Mouse (Mus musculus) MEL (cell line): ENCODE results near the gene Plp1. TPM values are rescaled to one million over a fixed set of nuclear protein-coding genes. Genes with fewer than 3 reads are reported as not detected.

Experiments used
- DNase-seq: peaks from one replicate; pipeline ENCODE4 v3.0.0; 2011; ENCODE audit warnings: low read depth, low spot score
- H3K27ac ChIP-seq: 2 replicates; pipeline ENCODE4 v1.5.1; 2012; ENCODE audit warnings: low read depth, mild to moderate bottlenecking, control low read depth, low read length, moderate library complexity; ENCODE audit not compliant: control insufficient read depth
- H3K27me3 ChIP-seq, 2 experiments: fragments of 150-350 bp in 1 of 2; sonication (generic) in 1 of 2; 2 replicates each; pipeline ENCODE4 v1.6.1; 2012; ENCODE audit warnings: low read length in 2 of 2, mild to moderate bottlenecking in 2 of 2, improper control_type of control experiment in 1 of 2, moderate library complexity in 1 of 2; ENCODE audit not compliant: insufficient read depth in 2 of 2, control insufficient read depth in 1 of 2
- H3K36me3 ChIP-seq, 2 experiments: 2 replicates each; pipeline ENCODE4 v1.6.1; 2012 to 2014; ENCODE audit warnings: low read length in 2 of 2, improper control_type of control experiment in 1 of 2, inconsistent platforms in 1 of 2, mild to moderate bottlenecking in 1 of 2; ENCODE audit not compliant: insufficient read depth in 2 of 2, control insufficient read depth in 1 of 2
- H3K4me1 ChIP-seq, 2 experiments: fragments of 150-350 bp in 1 of 2; sonication (generic) in 1 of 2; 2 replicates each; pipeline ENCODE4 v1.6.1; 2012; ENCODE audit warnings: low read length in 2 of 2, improper control_type of control experiment in 1 of 2, mild to moderate bottlenecking in 1 of 2; ENCODE audit not compliant: insufficient read depth in 2 of 2, control insufficient read depth in 1 of 2
- H3K4me3 ChIP-seq, 2 experiments: fragments of 150-350 bp in 1 of 2; sonication (generic) in 1 of 2; 2 replicates each; pipeline ENCODE4 v1.5.1; 2012; ENCODE audit warnings: low read depth in 2 of 2, low read length in 2 of 2, mild to moderate bottlenecking in 2 of 2, moderate library complexity in 2 of 2, control low read depth in 1 of 2, improper control_type of control experiment in 1 of 2; ENCODE audit not compliant: control insufficient read depth in 1 of 2, insufficient read depth in 1 of 2
- H3K79me2 ChIP-seq: 2 replicates; pipeline ENCODE4 v1.6.1; 2012; ENCODE audit warnings: mild to moderate bottlenecking, low read length, moderate library complexity; ENCODE audit not compliant: control insufficient read depth, poor library complexity, insufficient read depth
- H3K9ac ChIP-seq: 2 replicates; pipeline ENCODE4 v1.6.1; 2012; ENCODE audit warnings: low read depth, mild to moderate bottlenecking, control low read depth, low read length, moderate library complexity; ENCODE audit not compliant: control insufficient read depth, poor library complexity, severe bottlenecking
- H3K9me3 ChIP-seq: fragments of 150-350 bp; sonication (generic); replicated peaks from 2 replicates; pipeline ENCODE4 v1.6.1; 2012; ENCODE audit warnings: mild to moderate bottlenecking, low read length, improper control_type of control experiment, moderate library complexity; ENCODE audit not compliant: insufficient read depth
- CHD1 ChIP-seq: IDR thresholded peaks from 2 replicates; pipeline ENCODE4 v1.6.1; 2012; ENCODE audit warnings: low read depth, mild to moderate bottlenecking, inconsistent platforms, low read length, improper control_type of control experiment
- CTCF ChIP-seq, 3 experiments: IDR thresholded peaks in 2 of 3; conservative IDR thresholded peaks in 1 of 3; 2 replicates each; pipeline ENCODE4 v1.5.1; 2011 to 2012; ENCODE audit warnings: low read length in 3 of 3, low read depth in 2 of 3, mild to moderate bottlenecking in 2 of 3, improper control_type of control experiment in 1 of 3, inconsistent platforms in 1 of 3, mixed read lengths in 1 of 3, moderate library complexity in 1 of 3; ENCODE audit not compliant: control insufficient read depth in 1 of 3, insufficient read depth in 1 of 3, poor library complexity in 1 of 3, severe bottlenecking in 1 of 3
- E2F4 ChIP-seq: IDR thresholded peaks from 2 replicates; pipeline ENCODE4 v1.6.1; 2011; ENCODE audit warnings: low read depth, low read length, improper control_type of control experiment, borderline replicate concordance
- EP300 ChIP-seq, 2 experiments: IDR thresholded peaks; 2 replicates each; pipeline ENCODE4 v1.6.1; 2011; ENCODE audit warnings: improper control_type of control experiment in 2 of 2, low read length in 2 of 2, low read depth in 1 of 2, mild to moderate bottlenecking in 1 of 2
- HCFC1 ChIP-seq: IDR thresholded peaks from 2 replicates; pipeline ENCODE4 v1.6.1; 2012; ENCODE audit warnings: low read depth, mild to moderate bottlenecking, inconsistent platforms, low read length, improper control_type of control experiment, moderate library complexity
- MAX ChIP-seq: IDR thresholded peaks from 2 replicates; pipeline ENCODE4 v1.6.1; 2011; ENCODE audit warnings: low read length, improper control_type of control experiment
- MAZ ChIP-seq: IDR thresholded peaks from 2 replicates; pipeline ENCODE4 v1.6.1; 2012; ENCODE audit warnings: low read depth, mild to moderate bottlenecking, inconsistent platforms, low read length, improper control_type of control experiment
- MXI1 ChIP-seq: IDR thresholded peaks from 2 replicates; pipeline ENCODE4 v1.6.1; 2011; ENCODE audit warnings: mild to moderate bottlenecking, low read depth, low read length, improper control_type of control experiment
- MYB ChIP-seq: IDR thresholded peaks from 2 replicates; pipeline ENCODE4 v1.6.1; 2011; ENCODE audit warnings: mild to moderate bottlenecking, low read depth, low read length, improper control_type of control experiment
- MYC ChIP-seq: IDR thresholded peaks from 2 replicates; pipeline ENCODE4 v1.6.1; 2011; ENCODE audit warnings: low read depth, mild to moderate bottlenecking, low read length, improper control_type of control experiment, moderate library complexity
- NRF1 ChIP-seq: IDR thresholded peaks from 2 replicates; pipeline ENCODE4 v1.6.1; 2014; ENCODE audit warnings: low read depth, mild to moderate bottlenecking, inconsistent platforms, low read length, improper control_type of control experiment, moderate library complexity; ENCODE audit not compliant: poor library complexity, insufficient read depth, severe bottlenecking
- POLR2A ChIP-seq, 2 experiments: IDR thresholded peaks; 2 replicates each; pipeline ENCODE4 v1.6.1; 2011 to 2012; ENCODE audit warnings: low read length in 2 of 2, mild to moderate bottlenecking in 2 of 2, control low read depth in 1 of 2, improper control_type of control experiment in 1 of 2, low read depth in 1 of 2, moderate library complexity in 1 of 2; ENCODE audit not compliant: control insufficient read depth in 1 of 2, insufficient read depth in 1 of 2, poor library complexity in 1 of 2
- POLR2AphosphoS2 ChIP-seq: IDR thresholded peaks from 2 replicates; pipeline ENCODE4 v1.6.1; 2011; ENCODE audit warnings: low read length, improper control_type of control experiment
- POLR2AphosphoS5 ChIP-seq: IDR thresholded peaks from 2 replicates; pipeline ENCODE4 v1.6.1; 2012; ENCODE audit warnings: low read depth, borderline replicate concordance, mild to moderate bottlenecking, inconsistent platforms, low read length, moderate library complexity, mixed read lengths
- RAD21 ChIP-seq: IDR thresholded peaks from 2 replicates; pipeline ENCODE4 v1.6.1; 2011; ENCODE audit warnings: mild to moderate bottlenecking, low read depth, low read length, improper control_type of control experiment
- RCOR1 ChIP-seq: IDR thresholded peaks from 2 replicates; pipeline ENCODE4 v1.6.1; 2012; ENCODE audit warnings: low read depth, mild to moderate bottlenecking, inconsistent platforms, low read length, improper control_type of control experiment
- SIN3A ChIP-seq: IDR thresholded peaks from 2 replicates; pipeline ENCODE4 v1.6.1; 2012; ENCODE audit warnings: low read length, improper control_type of control experiment, inconsistent platforms
- SMC3 ChIP-seq: IDR thresholded peaks from 2 replicates; pipeline ENCODE4 v1.6.1; 2011; ENCODE audit warnings: low read depth, low read length, improper control_type of control experiment
- TAL1 ChIP-seq: IDR thresholded peaks from 2 replicates; pipeline ENCODE4 v1.6.1; 2012; ENCODE audit warnings: mild to moderate bottlenecking, inconsistent platforms, low read length, moderate library complexity, mixed read lengths
- TCF12 ChIP-seq: IDR thresholded peaks from 2 replicates; pipeline ENCODE4 v1.6.1; 2014; ENCODE audit warnings: low read depth, mild to moderate bottlenecking, inconsistent platforms, low read length, improper control_type of control experiment, moderate library complexity
- ZKSCAN1 ChIP-seq: IDR thresholded peaks from 2 replicates; pipeline ENCODE4 v1.6.1; 2012; ENCODE audit warnings: low read depth, mild to moderate bottlenecking, inconsistent platforms, low read length, improper control_type of control experiment, moderate library complexity
- ZMIZ1 ChIP-seq: IDR thresholded peaks from 2 replicates; pipeline ENCODE4 v1.6.1; 2012; ENCODE audit warnings: low read depth, mild to moderate bottlenecking, inconsistent platforms, low read length, improper control_type of control experiment, moderate library complexity
- ZNF384 ChIP-seq: IDR thresholded peaks from 2 replicates; pipeline ENCODE4 v1.6.1; 2012; ENCODE audit warnings: low read depth, mild to moderate bottlenecking, inconsistent platforms, low read length, improper control_type of control experiment
- polyA plus RNA-seq, 2 experiments: library from polyadenylated mRNA; stranded (reverse) in 1 of 2; unstranded in 1 of 2; fragments of >175 nt in 1 of 2; fragments of >200 nt in 1 of 2; gene quantifications; 2 replicates each; pipeline versions ENCODE4 v1.2.1 to v1.2.4; 2012; ENCODE audit warnings: low replicate concordance in 2 of 2, low read depth in 1 of 2; ENCODE audit not compliant: insufficient read length in 2 of 2, insufficient read depth in 1 of 2, missing spikeins in 1 of 2
- total RNA-seq: library from RNA; depleted of rRNA; stranded (reverse); fragments of 300-350 nt; gene quantifications from 2 replicates; pipeline ENCODE4 v1.2.3, GENCODE M21; 2012

Plp1 gene
- total and polyA plus RNA-seq, 3 experiments: 1.2 to 30.8 (median 2.5) TPM

DNA sequence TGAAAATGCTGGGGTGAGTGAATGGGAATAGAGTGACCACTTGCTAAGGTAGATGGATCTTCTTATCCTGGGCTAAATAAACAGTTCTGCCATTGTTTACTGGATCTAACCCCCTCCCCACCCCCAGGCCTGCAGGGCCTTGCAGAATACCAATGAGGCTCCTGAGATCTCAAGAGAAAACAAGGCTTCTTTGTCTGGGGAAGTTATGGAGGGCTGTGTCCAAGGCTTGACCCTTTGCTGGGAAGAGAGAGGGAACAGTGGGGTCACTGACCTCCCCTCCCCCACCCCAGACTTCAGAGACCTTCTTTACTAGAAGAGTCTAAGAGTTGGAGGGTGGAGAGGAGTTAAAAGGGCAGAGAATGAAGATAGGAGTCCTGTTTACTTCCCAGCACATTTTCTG lies 6.1 kb downstream of the Plp1 start:
- H3K27me3 ChIP-seq: no peaks in the 10 kb centered on the region
- H3K9ac ChIP-seq: no peak overlapping the region
- no peak for TF ChIP-seq ZMIZ1
- no peak for TF ChIP-seq TAL1
- no peak for TF ChIP-seq MAZ
- no peak for TF ChIP-seq MYC
- no peak for TF ChIP-seq TCF12
- no peak for TF ChIP-seq NRF1
- TF ChIP-seq MAX: no peak
- no peak for TF ChIP-seq POLR2A (IDR thresholded peaks at IDR 0.05; ENCODE audit: control insufficient read depth in 1 of 2, insufficient read depth in 1 of 2, low read depth in 1 of 2, low read length in 2 of 2, poor library complexity in 1 of 2)
- TF ChIP-seq MXI1: no peak
- no peak for TF ChIP-seq POLR2AphosphoS5
- no peak for TF ChIP-seq RCOR1
- TF ChIP-seq E2F4: no peak
- TF ChIP-seq MYB: no peak
- TF ChIP-seq ZNF384: no peak
- no peak for TF ChIP-seq POLR2AphosphoS2
- TF ChIP-seq CHD1: no peak
- no peak for TF ChIP-seq EP300 (IDR thresholded peaks at IDR 0.05; ENCODE audit: low read depth in 1 of 2, low read length in 2 of 2)
- no peak for TF ChIP-seq SIN3A
- TF ChIP-seq ZKSCAN1: no peak
- TF ChIP-seq, all 39 proteins: peak for 0
- no peaks in the 10 kb centered on the region for H3K4me1 ChIP-seq
- H3K27ac ChIP-seq: no peak overlapping the region
- H3K4me3 ChIP-seq: no peak overlapping the region
- H3K9me3 ChIP-seq: no peaks in the 10 kb centered on the region
- peaks cover 0 to 2% of the 10 kb centered on the region in 2 experiments; a peak in 2 of 4 replicates for H3K36me3 ChIP-seq
- H3K79me2 ChIP-seq: no peaks in the 10 kb centered on the region
- no peak for DNase-seq

- DNase-seq: peak; percentile 52
- H3K4me1 ChIP-seq: no peaks in the 10 kb centered on the region
- TF ChIP-seq HCFC1: no peak
- TF ChIP-seq SMC3: peak; percentile 59
- peak in 2 of 3 experiments; percentile 60 to 63; a peak in 4 of 6 replicates for TF ChIP-seq CTCF (IDR thresholded peaks at IDR 0.05 in 2 of 3, conservative IDR thresholded peaks at IDR 0.05 in 1 of 3; ENCODE audit: control insufficient read depth in 1 of 3, insufficient read depth in 1 of 3, low read depth in 2 of 3, low read length in 3 of 3, poor library complexity in 1 of 3, severe bottlenecking in 1 of 3)
- peak; percentile 55 for TF ChIP-seq RAD21
- TF ChIP-seq POLR2AphosphoS2: no peak
- TF ChIP-seq, all 39 proteins: peak for 3
Observed at GRCm38 (mm10) chrX:136850300-136850699, 27.8 kb downstream of the Plp1 start.

More at GRCm38 (mm10) chrX:136850300-136850699, 27.8 kb downstream of the Plp1 start:
- H3K9ac ChIP-seq: no peak overlapping the region
- H3K9me3 ChIP-seq: no peaks in the 10 kb centered on the region
- no peak overlapping the region for H3K27ac ChIP-seq
- H3K36me3 ChIP-seq: no peaks in the 10 kb centered on the region
- H3K79me2 ChIP-seq: no peaks in the 10 kb centered on the region
- no peak overlapping the region for H3K4me3 ChIP-seq
- peaks cover 2 to 4% of the 10 kb centered on the region in 2 experiments; a peak in 3 of 4 replicates for H3K27me3 ChIP-seq
